Mouse (Mus musculus) brown adipose tissue, adult 24 weeks (tissue): ENCODE results near the gene Zfp423. TPM values are rescaled to one million over a fixed set of nuclear protein-coding genes. Genes with fewer than 3 reads are reported as not detected.

ENCODE experiments used
- H3K27ac ChIP-seq: fragments of 200-500 bp; replicated peaks from 2 replicates; pipeline ENCODE4 v1.5.1; 2012; ENCODE audit warnings: low read depth, mild to moderate bottlenecking, low read length
- H3K4me1 ChIP-seq: fragments of 200-500 bp; 2 replicates; pipeline ENCODE4 v1.6.1; 2012; ENCODE audit warnings: low read length, mixed read lengths; ENCODE audit not compliant: control insufficient read depth, insufficient read depth, insufficient read length
- H3K4me3 ChIP-seq: fragments of 200-500 bp; 2 replicates; pipeline ENCODE4 v1.5.1; 2012; ENCODE audit warnings: low read depth, mild to moderate bottlenecking, low read length, moderate library complexity; ENCODE audit not compliant: insufficient read depth
- polyA plus RNA-seq: library from polyadenylated mRNA; stranded (reverse); fragments of >200 nt; gene quantifications from 2 replicates; pipeline ENCODE4 v1.2.4, GENCODE M21; 2012; ENCODE audit not compliant: missing spikeins, insufficient read depth, insufficient read length

The Zfp423 gene
- polyA plus RNA-seq, 1 experiment = 14.0 TPM

GRCm38 (mm10) chr8:87752710-87753109 is 206.7 kb downstream of the Zfp423 start:
- no peaks in the 10 kb centered on the region for H3K4me1 ChIP-seq
- no peak overlapping the region for H3K4me3 ChIP-seq
- no peak overlapping the region for H3K27ac ChIP-seq

- H3K4me3 ChIP-seq = no peak overlapping the region
- no peak overlapping the region for H3K27ac ChIP-seq
- no peaks in the 10 kb centered on the region; the same call in none of the 2 replicates for H3K4me1 ChIP-seq
These were observed 211.8 kb downstream of the Zfp423 start for GRCm38 (mm10) chr8:87747582-87747981.

DNA sequence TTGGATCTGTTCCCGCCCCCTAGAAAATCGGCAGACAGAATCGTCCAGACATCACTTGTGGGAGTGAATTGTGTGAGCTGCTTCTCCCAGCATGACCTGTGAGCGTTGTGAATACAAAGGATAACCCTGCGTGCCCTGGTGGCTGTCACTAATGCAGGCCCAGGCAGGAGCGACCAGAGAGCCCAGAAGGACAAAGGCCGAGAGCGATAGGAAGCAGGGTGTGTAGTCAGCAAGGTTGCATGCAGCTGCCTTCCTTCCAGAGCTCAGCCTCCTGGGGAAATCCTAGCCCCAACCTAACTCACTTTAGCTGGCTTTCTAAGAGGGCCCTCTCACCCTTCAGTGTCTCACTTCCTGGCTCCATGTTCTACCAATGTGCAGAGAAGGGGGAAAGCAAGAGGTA is 212.3 kb downstream of the Zfp423 start:
- Histone ChIP-seq H3K4me3 (no peak overlapping the region), H3K4me1 (no peaks in the 10 kb centered on the region; the same call in none of the 2 replicates), H3K27ac (no peak overlapping the region)

GRCm38 (mm10) chr8:87746072-87746471 is 213.3 kb downstream of the Zfp423 start:
- no peak overlapping the region for H3K4me3 ChIP-seq
- no peak overlapping the region for H3K27ac ChIP-seq
- no peaks in the 10 kb centered on the region; the same call in none of the 2 replicates for H3K4me1 ChIP-seq

- no peak overlapping the region for H3K27ac ChIP-seq
These were observed 214.2 kb downstream of the Zfp423 start for GRCm38 (mm10) chr8:87745125-87745698.

GRCm38 (mm10) chr8:87744556-87744955 is 214.8 kb downstream of the Zfp423 start:
- no peaks in the 10 kb centered on the region; the same call in none of the 2 replicates for H3K4me1 ChIP-seq
- no peak overlapping the region for H3K4me3 ChIP-seq
- no peak overlapping the region for H3K27ac ChIP-seq

More at GRCm38 (mm10) chr8:87745125-87745698, 214.2 kb downstream of the Zfp423 start:
- H3K4me3 ChIP-seq = no peak overlapping the region
- no peaks in the 10 kb centered on the region; the same call in none of the 2 replicates for H3K4me1 ChIP-seq

GRCm38 (mm10) chr8:87742016-87742415 is 217.4 kb downstream of the Zfp423 start:
- Histone ChIP-seq H3K4me3 (no peak overlapping the region), H3K27ac (no peak overlapping the region)

GRCm38 (mm10) chr8:87740946-87741530 is 218.4 kb downstream of the Zfp423 start:
- no peak overlapping the region for H3K4me3 ChIP-seq
- no peak overlapping the region for H3K27ac ChIP-seq
- no peaks in the 10 kb centered on the region; the same call in 1 of the 2 replicates for H3K4me1 ChIP-seq

More at GRCm38 (mm10) chr8:87742016-87742415, 217.4 kb downstream of the Zfp423 start:
- no peaks in the 10 kb centered on the region; the same call in none of the 2 replicates for H3K4me1 ChIP-seq

- no peak overlapping the region for H3K4me3 ChIP-seq
- no peaks in the 10 kb centered on the region; the same call in 1 of the 2 replicates for H3K4me1 ChIP-seq
- H3K27ac ChIP-seq = no peak overlapping the region
These were observed 221.5 kb downstream of the Zfp423 start for GRCm38 (mm10) chr8:87737900-87738299.

DNA sequence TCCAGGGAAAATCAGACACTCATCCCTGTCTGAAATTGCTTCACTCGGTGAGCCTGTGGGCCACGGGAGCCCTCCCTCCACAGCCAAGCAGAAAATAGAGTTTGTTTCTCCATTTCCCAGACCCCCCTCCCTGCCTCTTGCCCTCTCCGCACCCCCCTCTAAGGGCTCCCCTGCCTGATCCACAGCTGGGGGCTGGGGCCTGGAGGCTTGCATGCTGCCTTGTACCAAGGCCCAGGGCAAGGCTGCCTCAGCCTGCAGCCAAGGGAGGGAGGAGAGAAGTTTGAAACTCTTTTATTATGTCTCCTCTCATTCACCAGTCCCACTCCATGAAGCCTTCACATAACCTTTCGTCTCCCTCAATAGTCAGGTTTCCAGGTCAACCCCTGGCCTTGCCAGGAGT is 224.5 kb downstream of the Zfp423 start:
- Histone ChIP-seq H3K4me3 (no peak overlapping the region), H3K27ac (no peak overlapping the region), H3K4me1 (no peaks in the 10 kb centered on the region; the same call in 1 of the 2 replicates)

GRCm38 (mm10) chr8:87734496-87734895 is 224.9 kb downstream of the Zfp423 start:
- H3K27ac ChIP-seq = no peak overlapping the region
- no peaks in the 10 kb centered on the region; the same call in 1 of the 2 replicates for H3K4me1 ChIP-seq
- H3K4me3 ChIP-seq = no peak overlapping the region

DNA sequence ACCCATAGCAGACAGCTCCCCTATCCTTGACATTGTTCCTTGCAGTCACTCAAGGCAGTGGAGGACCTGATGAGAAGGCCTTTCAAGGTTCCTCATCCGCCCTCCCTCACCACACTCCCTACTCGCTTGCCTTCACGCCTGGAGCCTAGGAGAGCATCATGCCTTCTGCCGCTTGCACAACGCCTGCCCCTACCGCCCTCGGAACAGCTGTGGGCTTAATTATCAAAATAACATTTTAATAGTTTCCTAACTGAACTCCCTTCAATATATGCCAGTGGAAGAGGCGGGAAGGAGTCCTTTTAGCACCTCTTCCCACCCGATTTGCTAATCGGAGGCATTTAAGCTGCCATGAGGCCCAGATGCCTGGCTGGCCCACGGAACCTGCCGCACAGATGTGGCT is 228.3 kb downstream of the Zfp423 start:
- Histone ChIP-seq H3K4me1 (peaks cover 5% of the 10 kb centered on the region), H3K4me3 (no peak overlapping the region), H3K27ac (no peak overlapping the region)

- H3K4me1 ChIP-seq = peaks cover 30% of the 10 kb centered on the region
- H3K27ac ChIP-seq = no peak overlapping the region
- H3K4me3 ChIP-seq = no peak overlapping the region
These were observed 236.4 kb downstream of the Zfp423 start for GRCm38 (mm10) chr8:87723015-87723414.

- Histone ChIP-seq H3K27ac (no peak overlapping the region), H3K4me3 (no peak overlapping the region), H3K4me1 (peaks cover 16% of the 10 kb centered on the region; the same call in 1 of the 2 replicates)
These were observed 240.1 kb downstream of the Zfp423 start for GRCm38 (mm10) chr8:87719137-87719815.

GRCm38 (mm10) chr8:87717445-87717844 is 241.9 kb downstream of the Zfp423 start:
- H3K4me1 ChIP-seq = peaks cover 16% of the 10 kb centered on the region; the same call in 1 of the 2 replicates
- no peak overlapping the region for H3K4me3 ChIP-seq
- no peak overlapping the region for H3K27ac ChIP-seq
